Mouse (Mus musculus) thymus, postnatal 14 days (tissue): ENCODE measurements around the gene Ptf1a.

ENCODE experiments used
- DNase-seq: peaks from one replicate; pipeline ENCODE4 v3.0.0; 2021

Gene Ptf1a

GRCm38 (mm10) chr2:19455228-19455627, 9.8 kb downstream of the Ptf1a start:
- no peak for DNase-seq

- DNase-seq: no peak
Observed at GRCm38 (mm10) chr2:19455857-19456482, 10.5 kb downstream of the Ptf1a start.

GRCm38 (mm10) chr2:19458785-19459184, 13.3 kb downstream of the Ptf1a start:
- DNase-seq: no peak

GRCm38 (mm10) chr2:19461940-19462339, 16.5 kb downstream of the Ptf1a start:
- no peak for DNase-seq

GRCm38 (mm10) chr2:19490262-19490661, 44.8 kb downstream of the Ptf1a start:
- no peak for DNase-seq
